Mouse (Mus musculus) kidney, embryonic 14.5 days (tissue): ENCODE measurements at regions not wholly inside any gene's neighbourhood (a gene's known extent, or its start where the extent isn't known, plus 50 kb on each side); places are given as distances from the start of the nearest gene placed in this dataset.
"Not testable (repeated sequence)": the region's sequence is repeated elsewhere in the genome, so short reads cannot be mapped to it uniquely, and the experiment has no call there.

Source experiments
- ATAC-seq: fragments of 200-750 bp; cut with Nextera tagmentation; 2 replicates; pipeline ENCODE4 v1.8.0; 2017; ENCODE audit warnings: moderate number of reproducible peaks, mild to moderate bottlenecking, moderate TSS enrichment, moderate library complexity; ENCODE audit not compliant: low FRiP score, low TSS enrichment
- H3K27ac ChIP-seq: fragments of 300-500 bp; sonication (generic); 2 replicates; pipeline ENCODE4 v1.5.1; 2014; ENCODE audit warnings: low read depth, mild to moderate bottlenecking, low read length, moderate library complexity, mixed read lengths
- H3K27me3 ChIP-seq: fragments of 300-500 bp; sonication (generic); 2 replicates; pipeline ENCODE4 v1.6.1; 2014; ENCODE audit warnings: mild to moderate bottlenecking, low read length; ENCODE audit not compliant: control insufficient read depth, insufficient read depth
- H3K36me3 ChIP-seq: fragments of 300-500 bp; sonication (generic); 2 replicates; pipeline ENCODE4 v1.6.1; 2014; ENCODE audit warnings: low read length, mixed read lengths; ENCODE audit not compliant: control insufficient read depth, insufficient read depth
- H3K4me1 ChIP-seq: fragments of 300-500 bp; sonication (generic); 2 replicates; pipeline ENCODE4 v1.6.1; 2014; ENCODE audit warnings: low read length, mixed read lengths; ENCODE audit not compliant: control insufficient read depth, insufficient read depth
- H3K4me2 ChIP-seq: fragments of 300-500 bp; sonication (generic); replicated peaks from 2 replicates; pipeline ENCODE4 v1.6.1; 2014; ENCODE audit warnings: low read depth, mild to moderate bottlenecking, low read length
- H3K4me3 ChIP-seq: fragments of 300-500 bp; sonication (generic); 2 replicates; pipeline ENCODE4 v1.5.1; 2014; ENCODE audit warnings: mild to moderate bottlenecking, low read length
- H3K9ac ChIP-seq: fragments of 300-500 bp; sonication (generic); 2 replicates; pipeline ENCODE4 v1.6.1; 2014; ENCODE audit warnings: low read depth, mild to moderate bottlenecking, low read length, moderate library complexity
- H3K9me3 ChIP-seq: fragments of 300-500 bp; sonication (generic); 2 replicates; pipeline ENCODE4 v1.6.1; 2016; ENCODE audit warnings: low read length; ENCODE audit not compliant: control insufficient read depth
- WGBS: fragments of 180-500 bp; shearing (Covaris S2); extraction: QIAGEN DNeasy Blood & Tissue Kit; methylation state at CpG from one replicate; pipeline ENCODE4 v1.1.7; 2014; 5-methylcytosine and 5-hydroxymethylcytosine counted together

GRCm38 (mm10) chr6:102005627-102006026 is 567.3 kb downstream of the Cntn3 start:
- Histone ChIP-seq H3K4me2 (no peak overlapping the region), H3K4me3 (no peak overlapping the region), H3K27me3 (no peaks in the 10 kb centered on the region), H3K9ac (no peak overlapping the region), H3K4me1 (no peaks in the 10 kb centered on the region), H3K27ac (no peak overlapping the region), H3K9me3 (no peaks in the 10 kb centered on the region), H3K36me3 (no peaks in the 10 kb centered on the region)
- 81% methylated on average over 3 of the region's 3 CpGs for WGBS
- ATAC-seq: no peak

DNA sequence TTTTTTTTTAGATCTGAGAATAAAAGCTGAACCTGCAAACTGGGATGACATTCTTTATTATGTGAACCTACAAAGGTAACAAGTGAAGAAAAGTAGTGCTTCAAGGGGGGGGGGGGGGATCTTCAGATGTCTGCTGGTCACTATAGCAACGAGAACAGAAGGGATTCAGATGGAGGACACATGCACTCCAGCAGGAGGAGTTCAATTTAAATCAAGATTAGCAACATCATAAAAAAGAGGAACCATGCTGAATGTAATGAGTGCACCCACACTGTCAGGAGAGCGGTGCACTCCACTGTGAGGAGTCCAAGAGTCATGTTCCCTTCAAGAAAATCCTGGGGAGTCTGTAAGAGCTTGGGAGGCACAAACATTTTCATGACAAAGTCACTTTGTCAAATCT is 574.7 kb downstream of the Cntn3 start:
- ATAC-seq: no peak
- no peaks in the 10 kb centered on the region for H3K36me3 ChIP-seq
- H3K27me3 ChIP-seq: no peaks in the 10 kb centered on the region
- WGBS: 79% methylated on average over 2 of the region's 2 CpGs
- no peak overlapping the region for H3K27ac ChIP-seq
- H3K9me3 ChIP-seq: no peaks in the 10 kb centered on the region
- no peak overlapping the region for H3K4me3 ChIP-seq
- no peak overlapping the region for H3K9ac ChIP-seq
- no peaks in the 10 kb centered on the region for H3K4me1 ChIP-seq
- no peak overlapping the region for H3K4me2 ChIP-seq

DNA sequence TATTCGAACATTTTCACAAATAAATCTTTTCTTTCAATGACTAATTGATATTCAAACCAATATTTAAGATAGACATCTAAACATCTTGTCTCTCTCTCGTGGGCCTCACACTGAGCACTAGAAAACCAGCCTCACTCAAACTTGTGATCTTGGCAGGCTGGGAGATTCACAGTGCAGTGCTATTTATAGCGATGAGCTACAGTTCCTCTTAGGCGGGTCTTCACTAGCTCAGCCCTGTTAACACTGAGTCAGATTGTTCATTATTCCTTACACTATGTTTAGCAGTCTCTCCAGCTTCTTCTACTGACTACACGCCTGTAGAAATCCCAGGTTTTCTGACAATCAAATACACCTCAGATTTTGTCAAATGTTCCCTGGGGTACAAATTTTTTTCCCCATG is 575.3 kb downstream of the Cntn3 start:
- Histone ChIP-seq H3K27ac (no peak overlapping the region), H3K4me2 (no peak overlapping the region), H3K4me3 (no peak overlapping the region), H3K36me3 (no peaks in the 10 kb centered on the region), H3K4me1 (no peaks in the 10 kb centered on the region), H3K27me3 (no peaks in the 10 kb centered on the region), H3K9me3 (no peaks in the 10 kb centered on the region), H3K9ac (no peak overlapping the region)
- ATAC-seq: no peak
- WGBS: 67% methylated on average over 5 of the region's 5 CpGs

- Histone ChIP-seq H3K4me1 (no peaks in the 10 kb centered on the region), H3K4me3 (no peak overlapping the region), H3K36me3 (no peaks in the 10 kb centered on the region)
These were observed 580.1 kb downstream of the Cntn3 start for GRCm38 (mm10) chr6:101992815-101993214.

DNA sequence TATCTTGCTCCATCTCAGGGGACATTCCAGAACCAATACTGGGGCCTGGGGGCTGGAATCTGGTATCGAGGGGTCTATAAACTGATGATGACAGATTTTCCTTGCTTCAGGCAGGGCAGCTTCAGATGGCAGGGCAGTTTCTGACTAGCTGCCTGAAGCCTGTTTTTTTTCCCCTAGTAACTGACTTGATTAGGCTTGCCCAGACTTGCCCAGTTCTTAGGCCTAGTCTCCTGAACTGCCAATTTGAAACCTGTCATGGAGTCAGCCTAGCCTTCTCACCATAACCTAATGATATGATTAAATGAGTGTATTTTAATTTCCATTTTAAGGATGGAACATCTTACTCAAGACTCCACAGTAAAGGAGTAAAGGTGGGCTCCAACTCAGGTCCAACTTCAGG is 591.2 kb downstream of the Cntn3 start:
- H3K9ac ChIP-seq: no peak overlapping the region
- H3K27me3 ChIP-seq: no peaks in the 10 kb centered on the region
- H3K9me3 ChIP-seq: no peaks in the 10 kb centered on the region
- no peak overlapping the region for H3K4me2 ChIP-seq
- no peaks in the 10 kb centered on the region for H3K4me1 ChIP-seq
- no peaks in the 10 kb centered on the region for H3K36me3 ChIP-seq
- H3K27ac ChIP-seq: no peak overlapping the region
- ATAC-seq: no peak
- WGBS: 63% methylated on average over 1 of the region's 1 CpGs
- no peak overlapping the region for H3K4me3 ChIP-seq

More at GRCm38 (mm10) chr6:101992815-101993214, 580.1 kb downstream of the Cntn3 start:
- Histone ChIP-seq H3K27ac (no peak overlapping the region), H3K27me3 (no peaks in the 10 kb centered on the region), H3K9me3 (no peaks in the 10 kb centered on the region), H3K4me2 (no peak overlapping the region), H3K9ac (no peak overlapping the region)
- 98% methylated on average over 2 of the region's 2 CpGs for WGBS
- ATAC-seq: no peak

DNA sequence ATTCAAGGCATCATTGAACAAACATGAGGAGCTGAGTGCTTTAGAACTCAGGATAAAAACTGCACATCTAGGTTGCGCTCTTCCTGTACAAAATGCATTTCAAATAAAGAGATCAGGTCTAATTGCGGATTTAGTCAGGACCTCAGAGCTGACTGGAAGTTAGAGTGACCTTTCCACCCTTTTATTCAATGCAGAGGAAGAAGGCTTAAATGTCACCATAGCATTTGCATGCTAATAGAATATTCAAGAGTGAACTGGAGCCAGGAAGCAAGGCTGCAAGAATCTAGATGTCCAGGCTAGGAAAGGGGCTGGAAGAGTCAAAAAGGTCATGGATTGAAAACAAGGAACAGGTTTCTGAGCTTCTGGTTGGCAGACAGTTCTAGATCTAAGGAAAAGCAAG is 593.7 kb downstream of the Cntn3 start:
- Histone ChIP-seq H3K36me3 (no peaks in the 10 kb centered on the region), H3K9me3 (no peaks in the 10 kb centered on the region), H3K4me2 (no peak overlapping the region), H3K9ac (no peak overlapping the region), H3K4me3 (no peak overlapping the region), H3K27me3 (no peaks in the 10 kb centered on the region), H3K4me1 (no peaks in the 10 kb centered on the region), H3K27ac (no peak overlapping the region)
- no peak for ATAC-seq
- WGBS: 78% methylated on average over 2 of the region's 2 CpGs

- no peak for ATAC-seq
- H3K9me3 ChIP-seq: no peaks in the 10 kb centered on the region
- H3K27me3 ChIP-seq: no peaks in the 10 kb centered on the region
- H3K36me3 ChIP-seq: no peaks in the 10 kb centered on the region
- WGBS: 82% methylated on average over 2 of the region's 2 CpGs
- H3K4me2 ChIP-seq: no peak overlapping the region
- no peak overlapping the region for H3K4me3 ChIP-seq
- H3K27ac ChIP-seq: no peak overlapping the region
- no peaks in the 10 kb centered on the region for H3K4me1 ChIP-seq
- H3K9ac ChIP-seq: no peak overlapping the region
These were observed 587.2 kb upstream of the Pdzrn3 start for GRCm38 (mm10) chr6:101964941-101965340.

DNA sequence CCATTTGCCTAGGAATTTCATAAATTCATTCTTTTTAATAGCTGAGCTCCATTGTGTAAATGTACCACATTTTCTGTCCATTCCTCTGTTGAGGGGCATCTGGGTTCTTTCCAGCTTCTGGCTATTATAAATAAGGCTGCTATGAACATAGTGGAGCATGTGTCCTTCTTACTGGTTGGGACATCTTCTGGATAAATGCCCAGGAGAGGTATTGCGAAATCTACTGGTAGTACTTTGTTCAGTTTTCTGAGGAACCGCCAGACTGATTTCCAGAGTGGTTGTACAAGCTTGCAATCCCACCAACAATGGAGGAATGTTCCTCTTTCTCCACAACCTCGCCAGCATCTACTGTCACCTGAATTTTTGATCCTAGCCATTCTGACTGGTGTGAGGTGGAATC is 583.8 kb upstream of the Pdzrn3 start:
- not testable (repeated sequence) for H3K9me3 ChIP-seq, H3K27me3 ChIP-seq, H3K9ac ChIP-seq, H3K4me1 ChIP-seq, H3K27ac ChIP-seq, H3K36me3 ChIP-seq, H3K4me2 ChIP-seq, H3K4me3 ChIP-seq, ATAC-seq
- WGBS: 86% methylated on average over 3 of the region's 3 CpGs

GRCm38 (mm10) chr6:101949681-101950080 is 572.0 kb upstream of the Pdzrn3 start:
- Histone ChIP-seq H3K9ac (no peak overlapping the region), H3K36me3 (no peaks in the 10 kb centered on the region), H3K4me2 (no peak overlapping the region), H3K27me3 (no peaks in the 10 kb centered on the region), H3K27ac (no peak overlapping the region), H3K4me3 (no peak overlapping the region), H3K4me1 (no peaks in the 10 kb centered on the region), H3K9me3 (no peaks in the 10 kb centered on the region)
- no peak for ATAC-seq
- WGBS: 79% methylated on average over 3 of the region's 3 CpGs

GRCm38 (mm10) chr6:101948950-101949349 is 571.3 kb upstream of the Pdzrn3 start:
- Histone ChIP-seq H3K9me3 (no peaks in the 10 kb centered on the region), H3K9ac (no peak overlapping the region), H3K4me1 (no peaks in the 10 kb centered on the region), H3K4me3 (no peak overlapping the region), H3K27me3 (no peaks in the 10 kb centered on the region), H3K4me2 (no peak overlapping the region), H3K36me3 (no peaks in the 10 kb centered on the region), H3K27ac (no peak overlapping the region)
- 75% methylated on average over 2 of the region's 2 CpGs for WGBS
- ATAC-seq: no peak
